Mouse (Mus musculus) monocyte, adult 5-6 weeks (primary cell): ENCODE measurements around the gene Fam169b. TPM values are rescaled to one million over a fixed set of nuclear protein-coding genes. Genes with fewer than 3 reads are reported as not detected.
"Not testable (repeated sequence)": the region's sequence is repeated elsewhere in the genome, so short reads cannot be mapped to it uniquely, and the experiment has no call there.

Source experiments
- ATAC-seq: fragments of 153-309, 156-312 bp; replicated peaks from 2 replicates; pipeline ENCODE4 v1.8.0; 2017; ENCODE audit warnings: mild to moderate bottlenecking; ENCODE audit not compliant: low TSS enrichment, insufficient number of reproducible peaks, severe bottlenecking, poor library complexity, low FRiP score
- total RNA-seq: library from RNA; stranded (forward); fragments of 200-1000, 200-491, 200-594 nt; gene quantifications from 3 replicates; pipeline ENCODE4 v1.2.3, GENCODE M21; 2017

The Fam169b gene
- total RNA-seq, 1 experiment from 2014 or later, result 3.0 TPM

DNA sequence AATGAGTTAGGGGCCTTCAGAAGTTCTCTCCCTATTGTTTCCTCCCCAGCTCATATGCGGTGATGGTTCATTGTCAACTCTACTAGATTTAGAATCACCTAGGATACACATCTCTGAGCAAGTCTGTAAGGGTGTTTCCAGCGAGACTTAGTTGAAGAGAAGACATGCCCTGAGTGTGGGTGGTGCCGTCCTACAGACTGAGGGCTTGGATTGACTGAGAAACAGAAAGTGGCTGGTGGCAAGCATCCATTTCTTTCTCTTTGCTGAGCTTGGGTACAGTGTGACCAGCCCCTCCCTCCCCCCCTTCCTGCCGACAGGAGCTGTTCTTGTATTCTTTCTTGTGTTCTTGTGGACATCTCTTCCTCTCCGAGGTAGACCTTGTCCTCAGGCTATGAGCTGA, 7.7 kb downstream of the Fam169b start:
- no peak for ATAC-seq

- peak; percentile 81 for ATAC-seq
Observed at GRCm38 (mm10) chr7:68282304-68283132, 8.9 kb downstream of the Fam169b start.

DNA sequence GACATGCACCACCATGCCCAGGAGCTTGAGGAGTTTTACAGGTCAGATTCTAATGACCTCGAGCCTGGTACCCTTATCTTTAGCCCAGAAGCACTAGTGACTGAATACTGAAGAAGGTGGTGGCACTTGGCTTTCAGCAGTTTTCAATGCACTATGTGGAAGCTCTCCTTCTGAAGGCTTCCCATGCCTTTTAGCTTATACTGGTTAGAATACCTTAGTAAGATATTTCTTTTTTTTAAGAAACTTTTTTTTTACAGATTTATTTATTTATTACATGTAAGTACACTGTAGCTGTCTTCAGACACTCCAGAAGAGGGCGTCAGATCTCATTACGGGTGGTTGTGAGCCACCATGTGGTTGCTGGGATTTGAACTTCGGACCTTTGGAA, 9.5 kb downstream of the Fam169b start:
- ATAC-seq, result not testable (repeated sequence)

DNA sequence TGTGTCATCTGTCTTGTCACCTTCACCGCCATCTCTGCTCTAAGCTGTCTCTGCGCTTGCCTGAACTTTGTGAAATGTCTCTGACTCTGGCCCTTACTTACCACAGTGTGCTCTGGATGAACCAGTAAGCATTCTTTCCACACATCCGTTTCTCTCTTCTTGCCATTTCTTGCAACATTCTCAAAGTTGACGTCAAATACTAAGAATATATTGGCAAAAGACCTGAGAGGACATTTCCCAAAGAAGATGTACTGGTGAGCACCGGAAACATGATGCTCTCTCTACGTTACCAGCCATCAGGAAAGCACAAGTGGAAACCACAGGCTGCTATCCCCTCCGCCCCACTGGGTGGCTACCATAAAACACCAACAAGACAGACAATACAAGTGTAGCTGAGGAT, 10.1 kb downstream of the Fam169b start:
- ATAC-seq, result no peak

DNA sequence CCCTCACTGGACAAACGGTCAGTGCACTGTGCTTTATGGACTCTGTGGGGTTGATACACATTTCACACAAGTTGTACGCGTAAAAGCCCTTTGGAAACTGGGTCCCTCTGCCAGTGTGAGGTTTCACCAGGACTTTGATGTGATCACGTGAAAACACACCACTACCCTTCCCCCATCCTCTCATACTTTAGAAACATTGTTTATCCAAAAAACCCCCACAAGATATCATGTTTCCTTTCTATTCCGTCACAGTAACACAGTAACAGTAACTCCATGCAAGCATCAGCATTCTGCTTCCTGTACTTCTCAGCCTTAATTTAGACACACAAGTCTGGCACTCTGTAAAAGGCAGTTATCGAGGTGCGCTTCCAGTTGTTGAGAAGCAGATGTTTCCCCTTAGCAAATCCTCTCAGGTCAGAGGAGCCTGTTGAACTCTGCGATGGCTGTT, 12.2 kb downstream of the Fam169b start:
- ATAC-seq, result no peak

- ATAC-seq, result no peak
Observed at GRCm38 (mm10) chr7:68286526-68287481, 13.2 kb downstream of the Fam169b start.

- no peak for ATAC-seq
Observed at GRCm38 (mm10) chr7:68287582-68287981, 13.9 kb downstream of the Fam169b start.

DNA sequence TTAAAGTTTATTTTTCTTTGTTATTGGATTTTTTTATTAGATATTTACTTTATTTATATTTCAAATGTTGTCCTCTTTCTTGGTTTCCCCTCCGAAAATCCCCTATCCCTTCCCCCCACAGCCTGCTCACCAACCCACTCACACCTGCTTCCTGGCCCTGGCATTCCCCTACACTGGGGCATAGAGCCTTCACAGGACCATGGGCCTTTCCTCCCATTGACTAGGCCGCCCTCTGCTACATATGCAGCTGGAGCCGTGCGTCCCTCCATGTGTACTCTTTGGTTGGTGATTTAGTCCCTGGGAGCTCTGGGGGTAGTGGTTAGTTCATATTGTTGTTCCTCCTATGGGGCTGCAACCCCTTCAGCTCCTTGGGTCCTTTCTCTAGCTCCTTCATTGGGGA, 14.4 kb downstream of the Fam169b start:
- not testable (repeated sequence) for ATAC-seq

GRCm38 (mm10) chr7:68289081-68289480, 15.4 kb downstream of the Fam169b start:
- no peak for ATAC-seq

DNA sequence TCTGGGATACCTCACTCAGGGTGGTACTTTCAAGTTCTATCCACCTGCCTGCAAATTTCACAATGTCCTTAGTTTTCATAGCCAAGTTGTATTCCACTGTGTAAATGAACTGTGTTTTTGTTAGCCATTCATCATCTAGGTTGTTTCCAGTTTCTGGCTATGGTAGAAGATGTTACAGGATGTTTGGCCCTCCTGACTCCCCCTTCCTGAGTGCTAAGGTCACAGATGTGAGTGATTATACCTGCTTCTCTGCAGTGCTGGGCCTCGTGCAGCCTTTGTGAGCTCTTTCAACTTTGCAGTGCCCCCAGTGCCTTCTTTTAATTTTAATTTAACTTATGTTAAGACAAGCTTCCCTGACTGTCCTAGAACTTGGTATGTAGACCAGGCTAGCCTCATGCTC, 18.0 kb downstream of the Fam169b start:
- ATAC-seq, result no peak

DNA sequence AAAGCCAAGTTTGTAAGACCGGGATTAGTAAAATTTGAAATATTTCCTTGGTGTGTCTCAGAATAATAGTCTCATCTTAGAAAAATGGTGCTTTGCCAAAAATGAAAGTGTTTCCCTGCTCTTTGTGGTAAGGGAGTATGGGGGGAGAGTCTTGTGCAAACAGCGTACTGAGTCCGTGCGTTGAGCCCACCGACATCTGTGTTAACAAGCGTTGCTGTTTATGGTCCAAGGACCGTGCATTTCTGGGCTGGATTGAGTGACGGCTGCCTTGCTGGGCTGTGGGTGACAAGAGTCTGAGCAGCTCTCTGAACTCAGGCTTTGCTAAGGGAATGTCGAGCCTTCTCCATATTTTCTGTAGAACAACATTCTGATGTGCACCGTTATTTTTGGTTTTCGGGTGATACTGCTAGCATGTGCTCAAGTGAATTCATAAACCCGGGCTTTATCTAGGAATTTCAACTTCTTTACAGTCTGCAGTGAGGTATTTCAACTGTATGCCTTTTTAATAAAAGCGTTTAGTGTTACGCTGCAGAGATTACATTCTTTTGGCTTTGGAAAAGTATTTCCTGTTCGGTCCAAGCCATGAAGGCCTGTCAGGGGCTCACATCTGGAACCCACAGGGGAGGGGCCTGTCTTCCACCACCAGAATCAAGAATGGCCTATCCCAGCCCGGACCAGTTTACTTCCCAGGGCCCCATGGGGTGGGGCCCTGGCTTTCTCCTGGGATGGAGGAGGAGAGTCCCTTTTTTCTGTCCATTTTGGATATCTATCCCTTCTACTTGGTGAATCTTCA, 20.6 kb downstream of the Fam169b start:
- no peak for ATAC-seq

- ATAC-seq, result no peak
Observed at GRCm38 (mm10) chr7:68296487-68296886, 22.8 kb downstream of the Fam169b start.

- no peak for ATAC-seq
Observed at GRCm38 (mm10) chr7:68298381-68299076, 24.9 kb downstream of the Fam169b start.

- ATAC-seq, result no peak
Observed at GRCm38 (mm10) chr7:68301160-68301559, 27.5 kb downstream of the Fam169b start.

GRCm38 (mm10) chr7:68302586-68303433, 29.2 kb downstream of the Fam169b start:
- peak; percentile 80 for ATAC-seq

- no peak for ATAC-seq
Observed at GRCm38 (mm10) chr7:68303685-68304084, 30.0 kb downstream of the Fam169b start.

DNA sequence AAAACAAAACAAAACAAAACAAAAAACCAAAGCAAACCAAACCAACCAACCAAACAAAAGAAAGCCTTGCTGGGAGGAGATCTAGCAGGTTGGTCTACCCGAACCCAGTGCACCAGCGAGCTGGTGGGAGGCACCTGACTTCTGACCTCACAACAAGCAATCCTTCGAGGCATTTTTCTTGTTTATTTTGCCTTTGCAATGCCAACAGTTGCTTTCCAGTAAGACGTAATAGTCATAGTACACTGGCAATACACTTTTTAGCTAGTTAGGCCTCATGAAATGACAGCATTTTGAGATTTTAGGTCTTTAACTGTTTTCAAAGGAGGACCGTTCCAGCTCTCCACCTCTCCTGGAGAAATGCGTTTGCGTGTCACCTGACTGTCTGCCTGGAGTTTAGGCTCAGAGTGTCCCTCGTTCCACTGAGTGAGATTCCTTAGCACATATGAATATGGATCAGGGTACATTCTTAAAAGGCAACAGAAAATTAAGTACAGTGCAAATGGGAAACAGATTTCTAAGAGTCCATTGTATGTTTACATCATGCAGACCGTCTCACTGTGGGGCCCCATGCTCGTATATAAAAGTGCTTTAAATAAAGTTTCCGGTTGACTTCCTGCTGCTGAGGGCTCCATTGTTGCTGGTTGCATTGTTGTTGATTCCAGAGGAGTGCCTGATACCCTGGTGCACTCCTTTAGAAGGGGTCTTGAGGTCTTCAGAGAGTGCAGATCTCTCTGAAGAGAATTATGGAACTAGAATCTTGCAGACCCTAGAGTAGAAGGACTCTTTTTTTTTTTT, 32.3 kb downstream of the Fam169b start:
- no peak for ATAC-seq
